Mouse (Mus musculus) Muller cell, postnatal 12 days (primary cell): ENCODE data around the gene Bmpr1a.
A peak's percentile ranks its signal among the peaks of the same experiment; 100 is the strongest.

ENCODE experiments used
- DNase-seq: peaks from one replicate; pipeline ENCODE4 v3.0.0-alpha.2; 2015; ENCODE audit errors: inconsistent ontology term

Gene Bmpr1a

DNA sequence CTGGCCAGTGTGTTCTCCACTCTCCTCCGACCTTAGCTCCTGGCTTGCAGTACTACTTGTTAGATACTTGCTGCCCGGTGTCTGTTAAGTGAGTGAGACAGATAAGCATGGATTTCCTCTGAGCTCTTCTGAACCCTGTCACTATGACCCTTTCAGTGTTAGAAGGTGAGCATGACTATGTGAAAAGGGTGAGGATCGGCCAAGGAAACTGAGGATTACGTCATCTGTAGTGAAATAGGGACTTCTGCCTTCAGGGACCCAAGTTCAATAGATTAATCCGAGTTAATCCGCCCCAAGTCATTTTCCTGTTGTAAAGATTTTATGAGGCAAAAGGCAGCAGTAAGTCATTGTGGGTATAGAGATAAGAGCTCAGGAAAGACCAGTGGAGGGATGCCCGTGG is 2.2 kb upstream of the Bmpr1a start:
- DNase-seq = no peak

DNA sequence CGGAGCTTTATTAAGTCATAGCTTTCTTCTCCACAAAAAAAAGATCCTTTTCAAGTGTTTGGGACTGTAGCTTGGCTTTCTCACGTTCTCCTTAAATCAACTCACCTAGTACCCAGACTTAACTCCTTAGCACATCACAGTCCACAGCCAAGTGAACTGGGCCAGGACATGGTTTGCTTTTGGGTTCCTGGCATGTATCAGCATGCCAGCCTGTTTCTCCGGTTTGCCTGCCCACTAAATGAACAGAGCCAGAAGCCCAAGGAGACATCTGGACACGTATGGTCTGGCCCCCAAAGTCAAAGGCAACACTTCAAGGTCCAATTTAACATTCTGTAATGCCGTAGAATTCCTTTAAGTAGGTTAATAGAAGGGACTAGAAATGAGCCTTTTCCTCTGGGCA is 1.2 kb upstream of the Bmpr1a start:
- DNase-seq = no peak

DNA sequence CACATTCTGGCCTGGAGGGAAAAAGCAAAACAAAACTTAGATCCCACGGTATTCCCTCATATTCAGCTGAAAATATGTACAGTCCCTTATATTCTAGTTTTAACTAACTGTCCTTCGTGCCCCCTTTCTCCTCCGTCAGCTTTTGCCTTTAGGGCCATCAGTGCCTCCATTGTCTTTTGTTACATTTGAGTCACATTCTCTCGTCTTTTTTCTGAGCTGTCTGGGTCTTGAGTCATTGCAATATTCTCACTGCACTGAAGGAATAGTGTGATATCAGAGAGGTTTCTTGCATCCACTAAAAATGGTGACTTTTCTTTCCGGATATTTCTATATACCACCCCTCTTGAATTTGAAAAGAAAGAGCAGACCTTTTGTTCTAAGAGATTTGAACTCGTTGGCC is 618 bp upstream of the Bmpr1a start:
- DNase-seq = no peak

DNA sequence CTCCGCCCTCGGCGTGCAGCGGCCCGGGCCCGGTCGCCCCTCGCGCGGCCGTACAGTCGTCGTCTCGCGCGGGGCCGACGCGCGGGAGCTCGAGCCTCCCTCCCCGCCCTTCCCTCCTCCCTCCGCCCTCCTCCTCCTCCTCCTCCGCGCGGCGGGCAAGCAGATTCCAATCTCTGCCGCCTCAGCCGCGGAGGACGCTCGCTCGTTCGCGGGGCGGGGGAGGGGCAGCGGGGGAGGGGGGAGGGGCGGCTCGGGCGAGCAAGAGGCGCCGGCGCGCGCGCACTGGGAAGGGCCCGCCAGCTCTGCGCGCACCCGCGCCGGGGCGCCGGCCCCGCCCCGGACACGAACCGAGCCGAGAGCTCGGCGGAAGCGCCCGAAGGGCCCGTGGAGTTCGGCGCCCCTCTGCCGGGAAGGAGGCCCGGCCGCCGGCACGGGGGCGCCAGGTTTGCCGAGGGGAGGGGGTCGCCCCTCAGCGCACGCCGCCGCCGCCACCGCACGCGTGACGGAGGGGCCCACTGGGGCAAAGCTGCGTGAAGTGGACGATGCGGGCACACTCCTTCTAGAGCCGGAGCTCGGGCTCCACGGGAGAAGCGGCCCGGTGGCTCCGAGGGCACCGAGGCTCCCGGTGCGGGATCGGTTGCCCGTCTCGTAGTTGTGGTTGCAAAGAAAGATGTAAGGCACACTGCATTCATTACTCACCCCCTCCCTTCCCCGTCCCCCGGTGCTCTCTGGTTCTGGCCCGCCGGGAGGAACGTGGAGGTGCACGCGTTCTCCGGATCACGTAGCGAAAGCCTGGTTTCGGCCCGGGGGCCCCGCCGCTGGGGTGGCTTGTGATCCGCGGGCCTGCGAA is 441 bp downstream of the Bmpr1a start:
- peak; percentile 95 for DNase-seq

DNA sequence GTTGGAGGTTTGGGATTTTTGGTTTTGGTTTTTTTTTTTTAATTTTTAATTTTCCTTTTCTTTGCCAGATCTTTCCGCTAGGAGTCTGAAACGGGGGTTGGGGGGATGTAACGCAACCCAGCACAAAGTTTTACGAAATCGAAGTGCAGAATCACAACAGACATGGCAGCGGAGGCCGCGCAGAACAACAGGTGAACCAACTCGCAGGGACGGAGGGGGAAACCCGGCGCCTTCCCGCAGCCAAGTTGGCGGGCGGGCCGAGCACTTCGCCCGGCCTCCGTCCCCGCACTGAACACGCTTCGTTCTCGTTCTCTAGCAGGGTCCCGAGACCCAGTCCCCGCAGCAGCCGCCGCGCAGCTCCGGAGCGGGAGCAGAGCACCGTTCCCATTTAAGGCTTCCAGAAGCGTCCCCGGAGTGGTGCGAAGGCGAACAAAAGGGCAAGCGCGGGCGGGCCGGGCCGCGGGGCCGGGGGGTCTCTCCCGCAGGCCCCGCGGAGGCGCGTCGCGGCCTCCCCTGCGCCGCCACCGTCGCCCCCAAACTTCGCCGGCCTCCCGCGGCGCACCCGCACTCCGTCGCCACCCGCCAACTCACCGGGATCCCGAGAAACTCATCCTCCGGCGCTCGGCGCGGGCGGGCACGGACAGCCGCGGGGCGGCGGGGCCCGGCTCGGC is 1.2 kb downstream of the Bmpr1a start:
- peak; percentile 63 for DNase-seq

DNA sequence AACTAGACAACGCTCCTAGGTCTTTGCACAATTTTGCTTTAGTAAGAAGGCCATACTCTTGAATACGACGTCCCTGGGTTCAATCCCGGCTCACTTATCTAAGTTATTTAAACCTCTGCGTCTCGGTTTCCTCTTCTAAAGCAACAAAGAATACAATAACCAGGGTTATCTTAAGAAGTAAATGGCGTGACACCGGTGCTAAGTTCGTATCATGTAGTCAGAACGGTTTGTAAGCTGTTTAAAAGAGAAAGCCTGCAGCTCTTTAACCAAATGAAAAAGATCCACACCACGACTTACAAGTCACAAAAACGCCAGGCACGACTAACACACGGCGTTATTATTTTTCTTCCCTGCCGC is 1.7 kb downstream of the Bmpr1a start:
- peak; percentile 60 for DNase-seq

DNA sequence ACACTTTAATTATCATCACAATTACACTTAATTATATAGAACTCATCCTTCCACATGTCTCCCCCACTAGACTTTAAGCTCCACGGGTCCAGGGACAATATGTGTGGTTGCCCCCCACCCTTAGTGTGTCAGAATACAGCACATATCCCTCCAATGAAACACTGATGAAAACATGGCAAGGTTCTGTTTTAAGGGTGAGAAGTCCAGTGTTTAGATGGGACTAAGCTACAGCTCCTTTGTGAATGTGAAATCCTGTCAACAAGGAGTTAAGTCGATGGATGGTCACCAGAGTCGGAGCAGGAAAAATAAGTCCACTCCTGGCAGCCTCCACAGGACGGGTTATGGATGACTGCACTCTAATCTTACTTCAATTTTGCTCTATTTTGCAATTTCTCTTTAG is 2.8 kb downstream of the Bmpr1a start:
- DNase-seq = peak; percentile 48

DNA sequence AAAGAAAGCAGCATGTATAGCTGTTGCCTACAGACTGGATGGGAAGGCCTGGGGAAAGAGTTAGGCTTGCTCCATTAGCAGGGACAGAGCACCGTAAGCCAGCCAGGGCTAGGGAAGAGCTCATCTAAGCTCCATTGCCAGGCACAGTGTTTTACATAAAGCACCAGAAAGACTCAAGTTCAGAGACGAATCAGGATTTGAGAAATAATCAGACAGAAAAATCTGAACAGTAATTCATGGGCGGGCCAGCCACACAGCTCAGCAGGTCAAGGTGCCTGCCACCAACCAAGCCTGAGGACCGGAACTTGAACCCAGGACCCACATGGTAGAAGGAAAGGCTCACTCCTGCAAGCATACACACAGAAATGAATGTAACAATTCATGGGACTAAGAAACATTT is 3.5 kb downstream of the Bmpr1a start:
- DNase-seq = no peak

DNA sequence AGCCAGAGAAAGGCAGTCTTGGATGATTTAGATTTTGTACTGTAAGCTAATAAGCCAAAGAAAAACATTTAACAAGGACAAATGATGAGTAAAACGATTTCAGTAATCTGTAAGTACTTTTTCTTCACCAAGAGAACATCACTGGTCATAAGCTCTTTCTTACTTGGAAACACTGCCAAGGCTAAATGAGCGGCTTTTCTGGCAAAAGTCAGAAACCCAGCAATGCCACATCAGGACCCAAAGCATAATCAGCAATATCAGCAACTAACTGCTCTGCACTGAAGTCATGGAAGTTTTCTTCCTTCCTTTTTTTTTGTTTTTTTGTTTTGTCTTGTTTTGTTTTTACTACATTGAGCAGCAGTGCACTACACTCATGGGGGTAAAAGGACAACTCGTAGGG is 5.8 kb downstream of the Bmpr1a start:
- no peak for DNase-seq

DNA sequence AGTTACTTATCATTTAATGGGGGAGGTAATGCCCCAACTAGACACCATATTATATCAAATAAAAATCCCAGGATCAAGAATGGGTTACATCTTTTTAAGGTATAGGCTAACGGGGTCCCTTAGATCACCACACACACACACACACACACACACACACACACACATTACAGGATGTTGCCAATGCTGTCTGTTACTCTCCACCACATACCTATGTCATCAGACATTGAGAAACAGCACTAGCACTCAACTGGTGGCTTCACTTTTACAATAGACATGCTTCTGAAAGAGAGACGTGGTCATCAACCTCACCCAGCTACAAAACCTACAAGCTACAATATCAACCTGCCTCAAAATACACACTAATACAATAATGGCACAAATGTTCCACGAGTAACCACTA is 9.5 kb downstream of the Bmpr1a start:
- no peak for DNase-seq

DNA sequence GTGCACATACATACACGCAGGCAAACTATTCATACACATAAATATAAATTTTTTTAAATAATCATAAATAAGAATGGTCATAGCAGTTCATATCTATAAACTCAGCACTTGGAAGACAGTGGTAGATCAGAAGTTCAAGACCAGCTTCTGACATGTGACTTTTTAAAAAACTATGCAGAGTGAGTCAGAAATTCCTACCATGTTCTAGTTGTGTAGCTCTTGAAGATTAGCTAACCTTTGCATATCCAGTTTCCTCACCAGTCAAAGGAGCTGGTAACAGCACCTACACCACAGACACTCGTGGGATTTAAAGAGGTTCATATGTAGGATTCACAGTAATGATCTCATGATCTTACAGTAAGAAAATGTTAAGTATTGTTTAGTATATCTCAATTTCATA is 10.5 kb downstream of the Bmpr1a start:
- DNase-seq = no peak

DNA sequence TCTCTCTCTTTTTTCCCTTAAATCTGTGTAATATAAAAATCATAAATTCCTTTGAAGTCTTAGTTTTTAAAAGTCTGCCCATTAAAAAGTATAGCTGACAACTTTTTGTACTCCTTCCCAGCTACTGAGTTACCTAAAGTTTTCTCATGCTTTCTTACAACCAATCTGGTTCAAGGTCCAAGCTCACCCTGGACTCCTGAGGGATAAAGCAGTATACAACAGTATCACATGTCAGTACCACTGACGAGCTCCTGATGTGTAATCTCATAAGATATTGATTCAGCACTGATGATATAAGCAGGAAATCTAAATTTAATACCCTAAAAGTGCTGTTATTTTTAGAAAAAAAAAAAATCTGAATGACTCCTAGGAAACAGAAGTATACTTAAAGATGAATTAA is 12.2 kb downstream of the Bmpr1a start:
- DNase-seq = no peak

DNA sequence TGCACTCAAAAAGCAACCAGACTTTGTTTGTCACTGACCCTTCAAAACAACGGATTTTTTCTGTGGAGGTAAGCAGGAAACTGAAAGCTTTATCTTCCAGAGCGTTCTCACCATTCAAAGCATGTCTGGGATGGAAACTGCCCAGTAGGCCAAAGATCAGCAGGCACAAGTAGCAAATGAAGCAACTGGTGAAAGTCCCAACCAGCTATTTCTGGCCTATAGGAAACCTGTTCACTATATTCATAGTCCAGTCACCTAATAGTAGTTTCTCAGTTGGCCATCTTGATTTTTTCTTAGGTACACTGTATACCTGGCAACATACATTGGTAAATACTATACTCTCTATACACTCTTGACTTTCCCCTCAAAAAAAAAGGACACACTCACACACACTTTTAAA is 13.2 kb downstream of the Bmpr1a start:
- DNase-seq = no peak

DNA sequence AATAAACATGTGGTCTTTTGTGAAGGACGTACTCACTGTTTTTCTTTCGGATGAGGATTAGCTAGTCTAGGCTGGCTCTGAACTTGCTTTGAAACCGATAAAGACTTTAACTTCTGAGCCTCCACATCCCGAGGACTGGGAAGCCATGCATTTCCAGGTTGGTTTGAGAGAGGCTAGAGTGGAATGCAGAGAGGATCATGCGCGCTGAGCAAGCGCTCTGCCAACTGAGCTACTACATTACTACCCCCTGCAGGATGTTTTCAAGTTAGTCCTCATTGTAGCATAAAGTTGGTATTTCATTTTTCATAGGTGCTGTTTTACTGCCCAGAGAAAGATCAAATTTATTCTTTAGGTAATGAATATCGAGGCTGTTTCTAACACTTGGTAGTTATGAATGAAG is 17.0 kb downstream of the Bmpr1a start:
- no peak for DNase-seq

DNA sequence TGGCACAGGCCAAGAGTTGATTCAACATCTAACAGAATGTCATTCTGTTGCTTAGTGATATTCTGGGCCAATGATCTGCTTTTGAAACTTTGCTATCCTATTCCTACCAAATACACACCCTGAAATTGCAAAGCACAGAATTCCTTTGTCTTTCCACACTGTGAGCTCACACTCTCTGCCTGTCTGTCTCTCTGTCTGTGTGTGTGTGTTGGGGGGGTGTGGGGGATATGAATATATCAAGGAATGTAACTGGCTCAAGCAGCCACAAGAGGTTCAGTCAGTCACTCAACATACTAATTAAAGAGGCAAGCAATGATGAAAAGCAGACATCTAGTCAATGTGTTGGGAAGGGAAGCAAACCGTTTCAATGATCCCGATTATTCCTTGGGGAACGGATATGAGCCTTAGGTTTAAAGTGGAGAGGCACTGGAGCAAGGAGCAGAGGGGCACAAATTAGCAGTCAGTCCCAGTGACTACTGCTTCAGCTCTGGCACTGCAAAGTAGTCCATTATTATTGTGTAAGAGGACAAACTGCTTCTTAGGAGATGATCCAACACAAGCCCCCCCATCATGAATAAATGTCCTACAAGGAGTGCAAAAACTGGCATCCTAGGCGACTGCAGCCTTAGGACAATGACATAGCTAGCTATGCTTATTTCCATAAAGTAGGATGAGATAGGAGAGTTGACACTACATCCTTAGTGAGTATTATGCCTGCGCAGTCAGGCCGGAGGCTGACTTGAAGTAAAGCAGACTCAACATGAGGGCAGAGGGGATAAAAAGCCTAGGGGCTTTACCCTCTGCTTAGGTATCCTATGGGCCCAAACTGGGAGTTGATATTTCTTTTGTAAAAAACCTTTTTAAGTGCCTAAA is 19.4 kb downstream of the Bmpr1a start:
- DNase-seq = peak; percentile 78

DNA sequence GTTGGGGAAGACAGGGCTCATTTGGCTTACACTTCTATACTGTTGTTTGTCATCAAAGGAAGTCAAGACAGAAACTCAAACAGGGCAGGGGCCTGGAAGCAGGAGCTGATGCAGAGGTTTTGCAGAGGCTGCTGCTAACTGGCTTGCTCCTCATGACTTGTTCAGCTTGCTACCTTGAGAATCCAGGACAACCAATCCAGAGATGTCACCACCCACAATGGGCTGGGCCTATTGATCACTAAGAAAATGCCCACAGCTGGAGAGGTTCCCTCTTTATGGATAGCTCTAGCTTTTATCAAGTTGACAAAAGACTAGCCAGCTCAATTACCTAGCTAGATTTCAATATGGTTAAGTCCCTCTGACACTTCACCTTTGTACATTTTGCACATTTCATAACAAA is 31.6 kb downstream of the Bmpr1a start:
- no peak for DNase-seq

DNA sequence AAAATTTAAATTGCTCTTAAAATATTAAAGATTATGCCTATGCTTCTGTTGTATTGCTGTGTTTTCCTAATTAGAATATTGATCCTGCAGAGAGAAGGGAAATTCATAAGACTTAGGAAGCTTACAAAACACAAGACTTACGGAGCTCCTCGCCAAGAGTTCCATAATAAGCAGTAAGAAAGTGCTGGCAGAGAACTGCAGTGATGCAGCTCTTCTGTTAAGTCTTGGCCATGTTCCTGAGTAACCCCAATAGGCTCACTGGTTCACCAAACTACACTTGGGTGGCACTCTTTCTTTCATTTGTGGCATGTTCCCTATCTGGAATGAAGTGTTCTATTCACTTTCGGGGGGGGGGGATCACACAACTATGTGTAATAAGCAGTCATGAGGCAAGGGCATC is 36.9 kb downstream of the Bmpr1a start:
- no peak for DNase-seq

DNA sequence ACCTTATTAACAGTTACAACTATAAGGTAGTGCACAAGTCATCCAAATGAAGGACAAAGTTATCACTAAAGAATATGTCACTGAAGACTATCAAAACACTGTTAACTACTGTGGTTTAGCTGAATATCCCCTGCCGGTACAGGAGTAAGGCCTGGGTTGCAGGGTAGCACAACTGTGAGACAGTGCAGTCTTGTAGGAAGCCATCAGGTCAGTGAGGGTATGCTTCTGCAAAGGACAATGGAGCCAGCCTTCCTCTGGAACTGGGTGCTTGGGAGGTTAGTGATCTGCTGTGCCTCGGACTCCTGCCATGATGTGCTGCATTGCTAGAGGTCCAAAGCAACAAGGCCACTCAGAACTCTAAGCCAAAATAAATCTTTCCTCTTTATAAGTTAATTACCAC is 43.8 kb downstream of the Bmpr1a start:
- no peak for DNase-seq

DNA sequence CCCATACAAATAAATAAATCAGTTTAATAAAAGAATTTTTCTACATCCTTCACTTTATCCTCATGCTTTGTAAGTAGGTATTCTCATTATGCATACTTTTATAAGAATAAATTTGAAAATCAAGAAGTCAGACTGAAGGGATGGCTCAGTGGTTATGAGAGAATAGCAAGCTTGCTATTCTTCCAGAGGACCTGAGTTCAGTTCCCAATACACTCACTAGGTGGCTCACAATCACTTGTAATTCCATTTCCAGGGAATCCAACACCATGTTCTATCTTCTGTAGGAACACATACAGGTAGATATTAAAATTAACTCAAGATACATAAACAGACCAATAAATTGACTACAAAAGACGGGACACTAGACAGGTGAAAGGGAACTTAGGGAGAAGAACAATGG is 44.3 kb downstream of the Bmpr1a start:
- DNase-seq = peak; percentile 25

DNA sequence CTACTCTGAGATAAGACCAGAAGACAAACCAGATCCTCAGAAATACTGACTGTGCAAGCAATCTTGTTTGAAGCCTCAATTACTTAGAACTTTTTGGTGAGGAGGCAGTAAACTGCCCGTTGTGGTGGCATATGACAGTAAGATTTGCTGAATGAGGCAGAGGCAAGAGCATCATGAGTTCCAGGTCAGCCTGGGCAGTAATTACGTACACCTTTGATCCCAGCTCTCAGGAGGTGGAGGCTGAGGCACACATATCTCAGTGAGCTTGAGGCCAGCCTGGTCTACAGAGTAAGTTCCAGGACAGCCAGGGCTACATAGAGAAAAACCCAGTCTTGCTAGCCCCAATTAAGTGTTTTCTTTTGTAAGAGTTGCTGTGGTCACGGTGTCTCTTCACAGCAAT is 48.9 kb downstream of the Bmpr1a start:
- DNase-seq = no peak

DNA sequence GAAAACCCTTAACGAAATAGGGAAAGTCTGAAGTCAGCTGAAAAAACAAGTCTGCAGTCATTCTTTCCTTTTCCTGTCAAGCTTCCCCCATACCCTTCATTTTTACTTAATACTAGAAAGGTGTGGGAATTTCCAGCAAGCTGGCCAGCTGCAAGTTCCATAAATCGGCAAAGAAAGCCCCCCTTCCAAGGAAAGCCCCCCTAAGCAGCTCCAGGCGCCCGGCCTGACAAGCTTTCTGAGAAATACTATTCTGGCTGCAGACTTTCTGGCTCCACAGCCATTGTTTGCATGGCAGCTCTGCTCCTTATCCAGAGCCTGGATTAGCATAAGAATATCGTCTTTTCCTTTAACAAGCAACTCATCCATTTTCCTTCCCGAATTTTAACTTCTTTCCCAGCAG is 49.5 kb downstream of the Bmpr1a start:
- no peak for DNase-seq

DNA sequence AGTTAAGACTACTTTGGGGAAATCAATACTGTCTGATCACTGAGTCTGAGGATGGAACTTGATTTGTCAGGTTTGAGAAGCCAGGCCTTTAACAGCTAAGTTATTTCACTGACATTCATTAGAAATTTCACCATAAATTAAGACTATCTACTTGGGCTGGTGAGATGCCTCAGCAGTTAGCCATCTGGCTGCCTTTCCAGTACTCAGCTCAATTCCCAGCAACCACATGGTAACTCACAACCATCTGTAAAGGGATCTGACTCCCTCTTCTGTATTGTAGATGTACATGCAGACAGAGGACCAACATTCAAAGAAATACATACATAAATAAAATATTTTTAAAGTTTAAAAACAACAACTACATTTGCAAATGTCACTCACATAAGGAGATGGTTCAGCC is 51.3 kb downstream of the Bmpr1a start:
- no peak for DNase-seq

DNA sequence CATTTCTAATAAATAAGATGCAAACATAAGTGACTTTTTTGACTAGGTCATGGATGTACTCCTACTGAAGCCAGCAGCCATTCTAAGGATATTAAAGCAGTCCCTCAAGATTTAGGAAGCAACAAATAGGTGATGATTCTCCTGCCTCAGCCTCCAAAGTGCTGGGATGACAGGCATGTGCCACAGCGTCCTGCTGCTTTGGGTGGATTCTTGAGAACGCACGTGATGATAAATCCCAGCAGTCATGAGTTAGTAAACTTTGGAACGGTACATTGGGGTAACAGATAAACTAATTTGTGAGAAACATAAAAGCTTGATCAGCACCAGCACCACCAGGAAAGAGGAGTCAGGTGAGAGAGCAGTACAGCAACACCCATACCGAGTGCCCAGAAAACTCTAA is 52.7 kb downstream of the Bmpr1a start:
- DNase-seq = no peak
